Mouse (Mus musculus) lung, adult 2 months (tissue): ENCODE measurements around the gene Ccdc194. TPM values are rescaled to one million over a fixed set of nuclear protein-coding genes. Genes with fewer than 3 reads are reported as not detected.

Source experiments
- DNase-seq: peaks from one replicate; pipeline ENCODE4 v3.0.0; 2022
- H3K4me1 ChIP-seq: fragments of 200-500 bp; 2 replicates; pipeline ENCODE4 v1.6.1; 2011; ENCODE audit warnings: low read length; ENCODE audit not compliant: control insufficient read depth, insufficient read depth
- H3K4me3 ChIP-seq: fragments of 200-500 bp; replicated peaks from 2 replicates; pipeline ENCODE3; 2011; ENCODE audit warnings: low read depth, mild to moderate bottlenecking, control low read depth, low read length; ENCODE audit errors: extremely low read depth
- CTCF ChIP-seq: fragments of 200-500 bp; IDR thresholded peaks from 2 replicates; pipeline ENCODE4 v1.5.1; 2011; ENCODE audit warnings: mild to moderate bottlenecking, low read length, control low read depth; ENCODE audit not compliant: insufficient read depth
- POLR2A ChIP-seq: fragments of 200-500 bp; IDR thresholded peaks from 2 replicates; pipeline ENCODE4 v1.6.1; 2011; ENCODE audit warnings: low read depth, mild to moderate bottlenecking, control low read depth, low read length, borderline replicate concordance; ENCODE audit errors: extremely low read depth
- WGBS: fragments of 180-500 bp; shearing (Covaris S2); methylation state at CpG from one replicate; pipeline ENCODE4 v1.1.7; 2018; 5-methylcytosine and 5-hydroxymethylcytosine counted together
- polyA plus RNA-seq: library from polyadenylated mRNA; depleted of rRNA; stranded (reverse); fragments of >200 nt; gene quantifications from 2 replicates; pipeline ENCODE4 v1.2.3, GENCODE M21; 2012; rRNA removed

Gene Ccdc194
- 0.42 and 0.49 TPM in 2 replicates for polyA plus RNA-seq

- no peak for DNase-seq
- peaks cover 8% of the 10 kb centered on the region for H3K4me1 ChIP-seq
- WGBS: 46% methylated on average over 46 of the region's 46 CpGs
- H3K4me3 ChIP-seq: no peak within 1 kb of the TSS
- TF ChIP-seq CTCF: no peak
- no peak for TF ChIP-seq POLR2A
Measured at GRCm38 (mm10) chr8:71525226-71526050, at the start of gene Ccdc194. Ccdc194 (minus strand) TSS chr8:71525711.

DNA sequence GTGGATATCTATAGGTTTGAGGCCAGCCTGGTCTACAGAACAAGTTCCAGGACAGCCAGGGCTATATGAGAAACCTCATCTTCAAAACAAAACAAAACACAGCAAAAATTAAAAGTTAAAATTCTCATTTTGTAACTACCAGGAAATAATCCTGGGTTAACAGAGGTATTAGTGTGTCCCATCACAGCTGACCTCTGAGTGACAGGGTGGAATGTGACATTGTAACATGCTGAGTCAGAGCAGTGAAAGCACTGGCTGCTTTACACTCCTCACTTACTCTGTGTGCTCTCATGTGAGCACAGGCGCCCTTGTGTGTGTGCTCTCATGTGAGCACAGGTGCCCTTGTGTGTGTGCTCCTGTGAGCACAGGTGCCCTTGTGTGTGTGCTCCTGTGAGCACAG, 49.5 kb upstream of the Ccdc194 start:
- TF ChIP-seq CTCF (no peak), POLR2A (no peak)
- Histone ChIP-seq H3K4me3 (no peak overlapping the region), H3K4me1 (peaks cover 4% of the 10 kb centered on the region; the same call in 1 of the 2 replicates)
- 52% methylated on average over 1 of the region's 1 CpGs for WGBS
- DNase-seq: no peak

DNA sequence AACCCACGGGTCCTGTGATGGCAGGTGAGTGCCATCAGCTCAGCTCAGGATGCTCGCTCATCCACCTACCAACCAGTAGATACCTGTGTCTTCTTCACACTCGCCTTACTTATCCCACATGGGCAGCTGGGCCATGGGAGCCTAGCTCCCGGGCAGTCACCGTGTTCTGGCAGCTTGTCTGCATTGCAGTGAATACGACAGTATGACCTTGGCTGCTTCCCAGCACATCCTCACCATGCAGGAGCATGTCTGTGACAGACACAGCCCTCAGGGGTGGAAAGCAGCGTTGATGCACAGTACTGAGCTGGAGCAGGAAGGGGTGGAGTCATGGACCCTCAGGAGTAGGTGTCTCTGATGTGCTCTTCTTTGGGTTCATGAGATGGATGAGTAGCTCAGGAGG, 48.9 kb upstream of the Ccdc194 start:
- DNase-seq: no peak
- no peak for TF ChIP-seq POLR2A
- 65% methylated on average over 7 of the region's 7 CpGs for WGBS
- peaks cover 4% of the 10 kb centered on the region; the same call in 1 of the 2 replicates for H3K4me1 ChIP-seq
- no peak overlapping the region for H3K4me3 ChIP-seq

GRCm38 (mm10) chr8:71572847-71573633, 47.5 kb upstream of the Ccdc194 start:
- 53% methylated on average over 9 of the region's 9 CpGs for WGBS
- TF ChIP-seq POLR2A (no peak), CTCF (no peak)
- no peak for DNase-seq

GRCm38 (mm10) chr8:71572077-71572476, 46.6 kb upstream of the Ccdc194 start:
- DNase-seq: no peak
- WGBS: 82% methylated on average over 2 of the region's 2 CpGs
- peaks cover 9% of the 10 kb centered on the region for H3K4me1 ChIP-seq
- no peak for TF ChIP-seq CTCF
- no peak for TF ChIP-seq POLR2A
- no peak overlapping the region for H3K4me3 ChIP-seq

More at GRCm38 (mm10) chr8:71572847-71573633, 47.5 kb upstream of the Ccdc194 start:
- H3K4me1 ChIP-seq: peaks cover 9% of the 10 kb centered on the region
- H3K4me3 ChIP-seq: no peak overlapping the region

- no peak for DNase-seq
- under 1% methylated on average over 41 of the region's 41 CpGs for WGBS
- H3K4me3 ChIP-seq: peak overlapping the region; percentile 89
- peak; percentile 47; the same call in 1 of the 2 replicates for TF ChIP-seq POLR2A
- TF ChIP-seq CTCF: no peak
- H3K4me1 ChIP-seq: peaks cover 9% of the 10 kb centered on the region
Measured at GRCm38 (mm10) chr8:71570291-71570954, 44.9 kb upstream of the Ccdc194 start.

DNA sequence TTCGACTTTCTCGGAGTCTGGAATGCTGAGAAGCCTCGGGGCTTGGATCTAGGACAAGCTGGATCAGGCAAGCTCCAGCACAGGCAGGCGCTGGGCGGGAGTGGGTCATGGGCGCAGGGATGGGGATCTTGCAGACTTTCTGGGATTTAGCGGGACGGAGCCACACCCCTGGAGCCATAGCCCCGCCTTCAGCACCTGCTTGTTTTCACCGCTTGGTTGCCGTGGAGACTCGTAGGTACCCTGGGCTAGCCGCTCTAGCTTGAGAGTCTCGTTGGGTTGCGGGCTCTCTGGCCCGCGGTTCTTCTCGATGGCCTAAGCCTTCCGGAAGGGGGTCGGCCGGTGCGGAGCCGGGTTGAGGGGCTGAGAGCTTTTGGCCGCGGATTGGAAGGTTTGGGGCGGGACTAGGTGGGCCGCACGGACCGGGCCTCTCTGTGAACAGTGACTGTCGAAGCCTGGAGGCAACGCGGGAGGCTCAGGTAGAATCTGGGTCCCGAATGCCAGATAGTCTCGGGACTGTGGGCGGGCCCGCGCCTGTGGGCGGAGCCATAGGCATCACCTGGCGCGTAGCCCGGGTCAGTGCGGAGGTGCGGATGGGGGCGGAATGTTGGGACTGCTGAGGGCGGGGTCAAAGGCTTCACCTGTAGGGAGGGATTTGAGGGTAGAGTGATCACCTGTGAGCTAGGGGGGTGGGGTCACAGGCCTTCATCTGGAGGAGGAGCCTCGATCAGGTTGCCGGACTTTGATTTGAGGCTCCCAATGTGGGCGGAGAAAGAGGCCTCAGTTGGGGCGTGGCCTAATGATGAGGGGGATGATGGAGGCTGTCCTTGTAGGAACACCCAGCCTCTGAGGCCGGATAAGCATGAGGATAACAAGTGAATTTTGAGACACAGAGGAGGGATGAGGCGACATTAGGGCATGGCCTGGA, 44.1 kb upstream of the Ccdc194 start:
- Histone ChIP-seq H3K4me1 (peaks cover 9% of the 10 kb centered on the region), H3K4me3 (peak overlapping the region; percentile 89)
- DNase-seq: peak; percentile 93
- TF ChIP-seq POLR2A (peak; percentile 59; the same call in 1 of the 2 replicates), CTCF (no peak)
- 5% methylated on average over 51 of the region's 51 CpGs for WGBS

- H3K4me3 ChIP-seq: no peak overlapping the region
- TF ChIP-seq POLR2A: no peak
- no peak for TF ChIP-seq CTCF
- no peak for DNase-seq
- H3K4me1 ChIP-seq: peaks cover 9% of the 10 kb centered on the region
- WGBS: 48% methylated on average over 6 of the region's 6 CpGs
Measured at GRCm38 (mm10) chr8:71568941-71569340, 43.4 kb upstream of the Ccdc194 start.
